Mouse (Mus musculus) gastrocnemius, postnatal 25 days (tissue): ENCODE results near the gene Zfp622. TPM values are rescaled to one million over a fixed set of nuclear protein-coding genes. Genes with fewer than 3 reads are reported as not detected.

Experiments
- DNase-seq: peaks from one replicate; pipeline ENCODE4 v3.0.0; 2022
- long read RNA-seq, 2 experiments: library from polyadenylated mRNA; stranded (forward); transcript quantifications; one replicate each; pipeline ENCODE4 v2.0.0; 2021
- total RNA-seq, 2 experiments: library from RNA; stranded (reverse); gene quantifications; 1 replicate in 1 of 2; 2 replicates in 1 of 2; pipeline ENCODE4 v1.2.3; 2021

Gene Zfp622
- total RNA-seq, result 10 to 100 TPM; 20.2 to 23.9 TPM
- long read RNA-seq, experiment 1, transcript Zfp622-201 (6 exons, 2,802 nt), result major isoform, 29 of 41 reads
- long read RNA-seq, experiment 1, partial matches to known transcripts, result 11 of 41 reads
- long read RNA-seq, experiment 1, other reads (novel, unspliced or antisense), result 0 of 41 reads
- long read RNA-seq, experiment 2, transcript Zfp622-201 (6 exons, 2,802 nt), result major isoform, 23 of 37 reads
- long read RNA-seq, experiment 2, partial matches to known transcripts, result 12 of 37 reads
- long read RNA-seq, experiment 2, other reads (novel, unspliced or antisense), result 2 of 37 reads

GRCm38 (mm10) chr15:25984067-25984733 is at the start of gene Zfp622:
TSS of gene Zfp622 (plus strand) at chr15:25984366.
- DNase-seq, result peak; percentile 95

- no peak for DNase-seq
These were observed 49.8 kb upstream of the Zfp622 start for GRCm38 (mm10) chr15:25934411-25934810.

- DNase-seq, result no peak
These were observed 45.7 kb upstream of the Zfp622 start for GRCm38 (mm10) chr15:25938496-25938895.

GRCm38 (mm10) chr15:25940397-25941377 is 43.5 kb upstream of the Zfp622 start:
- peak; percentile 75 for DNase-seq

GRCm38 (mm10) chr15:25941514-25941913 is 42.7 kb upstream of the Zfp622 start:
- no peak for DNase-seq

- DNase-seq, result no peak
These were observed 41.8 kb upstream of the Zfp622 start for GRCm38 (mm10) chr15:25942415-25942814.

- DNase-seq, result no peak
These were observed 40.6 kb upstream of the Zfp622 start for GRCm38 (mm10) chr15:25943386-25944137.

GRCm38 (mm10) chr15:25945224-25945623 is 38.9 kb upstream of the Zfp622 start:
- no peak for DNase-seq

GRCm38 (mm10) chr15:25946482-25946881 is 37.7 kb upstream of the Zfp622 start:
- no peak for DNase-seq

- no peak for DNase-seq
These were observed 36.8 kb upstream of the Zfp622 start for GRCm38 (mm10) chr15:25947383-25947782.

GRCm38 (mm10) chr15:25948257-25949223 is 35.6 kb upstream of the Zfp622 start:
- peak; percentile 75 for DNase-seq

- no peak for DNase-seq
These were observed 34.5 kb upstream of the Zfp622 start for GRCm38 (mm10) chr15:25949696-25950095.

- DNase-seq, result no peak
These were observed 33.6 kb upstream of the Zfp622 start for GRCm38 (mm10) chr15:25950584-25950983.

- DNase-seq, result no peak
These were observed 33.1 kb upstream of the Zfp622 start for GRCm38 (mm10) chr15:25951037-25951436.

GRCm38 (mm10) chr15:25956001-25956400 is 28.2 kb upstream of the Zfp622 start:
- DNase-seq, result no peak

GRCm38 (mm10) chr15:25956422-25957117 is 27.6 kb upstream of the Zfp622 start:
- no peak for DNase-seq

- DNase-seq, result no peak
These were observed 26.5 kb upstream of the Zfp622 start for GRCm38 (mm10) chr15:25957651-25958050.

GRCm38 (mm10) chr15:25959375-25959774 is 24.8 kb upstream of the Zfp622 start:
- no peak for DNase-seq

GRCm38 (mm10) chr15:25960231-25960630 is 23.9 kb upstream of the Zfp622 start:
- DNase-seq, result no peak

GRCm38 (mm10) chr15:25966220-25966774 is 17.9 kb upstream of the Zfp622 start:
- no peak for DNase-seq
